Mouse (Mus musculus) heart, postnatal 0 days (tissue): Measurements from ENCODE around the gene Slx1b.

Experiments used
- CTCF ChIP-seq: IDR thresholded peaks from 2 replicates; pipeline ENCODE4 v1.5.1; 2016; ENCODE audit warnings: antibody characterized with exemption, control low read depth, low read depth
- EP300 ChIP-seq: IDR thresholded peaks from 2 replicates; pipeline ENCODE4 v1.6.1; 2016; ENCODE audit warnings: antibody characterized with exemption, low read depth

GRCm38 (mm10) chr7:126740977-126741376 lies 45.4 kb upstream of the Slx1b start:
- TF ChIP-seq CTCF (no peak), EP300 (no peak)
